Mouse (Mus musculus) embryonic facial prominence, embryonic 15.5 days (tissue): ENCODE results near the gene Wasf2. TPM values are rescaled to one million over a fixed set of nuclear protein-coding genes. Genes with fewer than 3 reads are reported as not detected.

Source experiments
- ATAC-seq: fragments of 200-750 bp; cut with Nextera tagmentation; 2 replicates; pipeline ENCODE4 v1.8.0; 2017; ENCODE audit warnings: low read depth, moderate TSS enrichment; ENCODE audit not compliant: insufficient number of reproducible peaks, low FRiP score, low TSS enrichment
- H3K27ac ChIP-seq: fragments of 300-500 bp; sonication (generic); replicated peaks from 2 replicates; pipeline ENCODE4 v1.5.1; 2015; ENCODE audit warnings: mild to moderate bottlenecking, inconsistent platforms
- H3K27me3 ChIP-seq: fragments of 300-500 bp; sonication (generic); 2 replicates; pipeline ENCODE4 v1.6.1; 2015; ENCODE audit warnings: inconsistent platforms
- H3K36me3 ChIP-seq: fragments of 300-500 bp; sonication (generic); 2 replicates; pipeline ENCODE4 v1.6.1; 2015; ENCODE audit warnings: mild to moderate bottlenecking, inconsistent platforms
- H3K4me1 ChIP-seq: fragments of 300-500 bp; sonication (generic); 2 replicates; pipeline ENCODE4 v1.6.1; 2015; ENCODE audit warnings: inconsistent platforms
- H3K4me2 ChIP-seq: fragments of 300-500 bp; sonication (generic); replicated peaks from 2 replicates; pipeline ENCODE4 v1.6.1; 2015; ENCODE audit warnings: mild to moderate bottlenecking, inconsistent platforms
- H3K4me3 ChIP-seq: fragments of 300-500 bp; sonication (generic); replicated peaks from 2 replicates; pipeline ENCODE4 v1.5.1; 2015; ENCODE audit warnings: mild to moderate bottlenecking, inconsistent platforms
- H3K9ac ChIP-seq: fragments of 300-500 bp; sonication (generic); 2 replicates; pipeline ENCODE4 v1.6.1; 2015; ENCODE audit warnings: inconsistent platforms
- H3K9me3 ChIP-seq: fragments of 300-500 bp; sonication (generic); replicated peaks from 2 replicates; pipeline ENCODE4 v1.6.1; 2016; ENCODE audit warnings: inconsistent platforms
- WGBS: fragments of 180-500 bp; shearing (Covaris S2); methylation state at CpG from one replicate; pipeline ENCODE4 v1.1.7; 2015; 5-methylcytosine and 5-hydroxymethylcytosine counted together
- microRNA-seq: library from miRNA; unstranded; fragments of <30 nt; microRNA quantifications from one replicate; pipeline ENCODE4, GENCODE M21; 2016; ENCODE audit warnings: borderline number of aligned reads
- polyA plus RNA-seq: library from polyadenylated mRNA; unstranded; fragments of >200 nt; fragmentation: Nextera tagmentation; extraction: Ambion mirVana; gene quantifications from 2 replicates; pipeline ENCODE4 v1.2.1, GENCODE M21; 2015

Gene Wasf2
- polyA plus RNA-seq, 1 experiment from 2014 or later: 116 TPM

DNA sequence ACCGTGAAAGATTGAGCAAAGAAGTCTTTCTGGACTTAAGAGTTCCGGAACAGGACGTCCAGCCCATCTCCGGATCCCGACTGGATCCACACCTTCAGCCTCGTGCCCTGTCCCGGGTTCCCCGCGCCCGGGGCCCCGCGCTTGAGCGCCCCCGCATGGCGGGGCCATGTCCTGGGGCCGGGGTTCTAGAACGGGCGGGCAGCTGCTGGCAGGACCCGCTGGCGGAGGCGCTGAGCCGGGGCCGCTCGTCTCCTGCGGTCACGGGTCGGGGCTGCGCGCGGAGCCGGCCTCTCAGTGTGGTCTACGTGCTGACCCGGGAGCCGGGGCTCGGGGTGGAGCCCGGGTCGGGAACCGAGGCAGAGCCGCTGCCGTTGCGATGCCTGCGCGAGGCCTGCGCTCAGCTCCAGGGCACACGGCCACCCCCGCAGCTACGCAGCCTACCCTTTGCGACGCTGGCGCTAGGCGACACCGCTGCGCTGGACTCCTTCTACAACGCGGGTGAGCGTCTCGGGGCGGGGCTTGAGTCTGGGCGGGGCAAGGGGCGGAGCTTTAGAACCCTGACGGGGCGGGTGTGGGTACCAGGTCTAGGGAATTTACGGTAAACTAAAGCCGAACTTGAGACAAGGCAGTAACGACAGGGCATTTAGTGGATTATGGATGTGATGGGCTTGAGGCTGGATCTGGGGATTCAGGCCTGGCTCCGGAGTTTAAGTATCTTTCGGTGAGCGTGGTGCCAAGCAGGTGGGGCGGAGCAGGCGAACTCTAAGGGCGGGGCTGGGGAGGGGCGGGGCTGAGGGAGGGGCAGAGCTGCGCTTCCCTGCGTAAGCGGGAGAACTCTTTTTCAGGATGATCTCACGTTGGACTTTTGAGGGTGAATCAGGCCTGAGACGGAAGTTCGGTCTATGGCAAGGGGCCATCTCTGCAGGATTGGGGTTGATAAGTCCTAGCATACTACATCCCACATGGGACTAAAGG, 110.9 kb downstream of the Wasf2 start:
- Histone ChIP-seq H3K9ac (peak overlapping the region; percentile 65), H3K9me3 (no peaks in the 10 kb centered on the region), H3K27ac (peak overlapping the region; percentile 91), H3K4me2 (peak overlapping the region; percentile 95), H3K4me1 (peaks cover 17% of the 10 kb centered on the region), H3K4me3 (peak overlapping the region; percentile 68), H3K27me3 (peaks cover 30% of the 10 kb centered on the region), H3K36me3 (no peaks in the 10 kb centered on the region)
- peak; percentile 92 for ATAC-seq
- under 1% methylated on average over 70 of the region's 78 CpGs for WGBS

DNA sequence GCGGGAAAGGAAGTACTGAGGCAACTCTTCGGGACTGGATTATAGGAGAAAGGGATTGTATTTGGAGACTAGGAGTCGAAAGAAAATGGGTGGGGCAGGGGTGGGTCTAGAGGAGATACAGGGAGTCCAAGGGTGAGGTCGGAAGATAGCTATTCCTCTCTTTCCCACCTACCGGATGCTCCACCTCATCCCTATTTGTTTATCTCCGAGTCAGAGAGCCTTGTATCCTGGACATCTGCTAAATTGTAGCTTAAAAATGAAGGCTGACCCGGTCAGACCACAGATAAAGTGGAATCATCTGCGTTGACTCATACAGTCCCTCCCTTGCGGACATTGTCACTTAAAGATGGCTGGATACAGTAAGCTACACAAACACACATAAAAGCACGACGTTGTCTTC, 111.6 kb downstream of the Wasf2 start:
- no peak for ATAC-seq
- Histone ChIP-seq H3K36me3 (no peaks in the 10 kb centered on the region), H3K9me3 (no peaks in the 10 kb centered on the region), H3K4me2 (peak overlapping the region; percentile 95), H3K27me3 (peaks cover 36% of the 10 kb centered on the region), H3K9ac (no peak overlapping the region), H3K27ac (no peak overlapping the region), H3K4me1 (peaks cover 17% of the 10 kb centered on the region), H3K4me3 (peak overlapping the region; percentile 68)
- 29% methylated on average over 11 of the region's 11 CpGs for WGBS

- no peak for ATAC-seq
- H3K4me3 ChIP-seq: no peak overlapping the region
- no peak overlapping the region for H3K27ac ChIP-seq
- H3K4me1 ChIP-seq: peaks cover 17% of the 10 kb centered on the region
- no peaks in the 10 kb centered on the region for H3K9me3 ChIP-seq
- no peaks in the 10 kb centered on the region for H3K36me3 ChIP-seq
- 61% methylated on average over 9 of the region's 9 CpGs for WGBS
- no peak overlapping the region for H3K9ac ChIP-seq
- no peak overlapping the region for H3K4me2 ChIP-seq
- H3K27me3 ChIP-seq: peaks cover 44% of the 10 kb centered on the region
These were observed 112.4 kb downstream of the Wasf2 start for GRCm38 (mm10) chr4:133242710-133243109.

DNA sequence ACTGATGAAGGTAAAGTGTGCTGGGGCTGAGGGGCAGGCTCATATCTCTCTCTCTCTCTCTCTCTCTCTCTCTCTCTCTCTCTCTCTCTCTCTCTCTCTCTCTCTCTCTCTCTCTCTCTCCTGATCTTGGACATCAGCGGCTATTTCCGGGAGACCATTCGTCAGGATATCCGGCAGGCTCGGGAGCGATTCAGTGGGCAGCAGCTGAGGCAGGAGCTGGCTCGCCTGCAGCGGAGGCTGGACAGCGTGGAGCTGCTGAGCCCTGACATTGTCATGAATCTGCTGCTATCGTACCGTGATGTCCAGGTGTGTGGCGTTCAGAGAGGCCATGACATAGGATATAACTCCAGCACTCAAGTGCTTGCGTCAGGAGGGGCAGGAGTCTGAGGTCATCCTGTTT, 113.2 kb downstream of the Wasf2 start:
- Histone ChIP-seq H3K4me2 (no peak overlapping the region), H3K36me3 (no peaks in the 10 kb centered on the region), H3K9ac (no peak overlapping the region), H3K9me3 (no peaks in the 10 kb centered on the region), H3K4me1 (peaks cover 17% of the 10 kb centered on the region), H3K4me3 (no peak overlapping the region), H3K27me3 (peaks cover 51% of the 10 kb centered on the region), H3K27ac (no peak overlapping the region)
- ATAC-seq: no peak
- WGBS: 42% methylated on average over 13 of the region's 13 CpGs

DNA sequence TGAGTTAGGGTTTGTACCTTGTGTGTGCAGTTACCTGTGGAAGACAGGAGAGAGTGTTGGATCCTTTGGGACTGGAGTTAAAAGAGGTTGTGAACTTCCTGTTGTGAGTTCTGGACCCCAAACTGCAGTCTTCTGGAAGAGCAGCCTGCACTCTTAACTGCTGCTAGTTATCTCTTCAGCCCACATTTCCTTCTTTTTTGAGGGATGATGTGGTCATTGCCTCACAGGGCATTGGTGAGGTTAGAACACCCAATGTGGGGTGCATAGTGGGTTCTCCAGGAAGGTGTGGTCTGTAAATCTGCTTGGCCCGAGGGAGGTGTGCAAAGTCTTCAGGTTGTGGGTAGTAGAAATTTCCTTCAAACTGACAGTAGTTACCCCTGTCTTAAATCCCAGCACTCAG, 114.0 kb downstream of the Wasf2 start:
- 60% methylated on average over 1 of the region's 1 CpGs for WGBS
- H3K36me3 ChIP-seq: no peaks in the 10 kb centered on the region
- H3K4me2 ChIP-seq: no peak overlapping the region
- peaks cover 55% of the 10 kb centered on the region for H3K27me3 ChIP-seq
- H3K27ac ChIP-seq: no peak overlapping the region
- H3K4me3 ChIP-seq: no peak overlapping the region
- no peaks in the 10 kb centered on the region for H3K9me3 ChIP-seq
- H3K4me1 ChIP-seq: peaks cover 17% of the 10 kb centered on the region
- no peak overlapping the region for H3K9ac ChIP-seq
- no peak for ATAC-seq

DNA sequence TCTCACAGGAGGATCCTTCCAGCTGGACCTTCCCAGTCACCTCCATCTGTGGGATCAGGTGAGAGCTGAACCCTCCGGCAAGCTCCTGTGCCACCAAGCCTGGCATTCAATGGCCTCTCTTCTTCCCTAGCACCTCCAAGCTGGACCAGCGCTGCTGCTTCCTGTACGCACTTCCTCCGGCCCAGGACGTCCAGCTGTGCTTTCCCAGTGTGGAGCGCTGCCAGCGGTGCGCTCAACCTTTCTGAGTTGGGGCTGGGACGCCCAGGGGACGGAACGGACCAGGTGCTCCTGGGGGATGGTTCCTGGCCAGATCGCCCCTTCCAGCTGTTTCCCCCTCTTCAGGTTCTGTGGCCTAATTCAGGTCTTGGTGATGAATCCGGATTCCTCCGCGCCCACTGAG, 116.8 kb downstream of the Wasf2 start:
- H3K9ac ChIP-seq: no peak overlapping the region
- no peaks in the 10 kb centered on the region for H3K9me3 ChIP-seq
- H3K4me1 ChIP-seq: peaks cover 24% of the 10 kb centered on the region
- WGBS: 26% methylated on average over 15 of the region's 15 CpGs
- peaks cover 81% of the 10 kb centered on the region for H3K27me3 ChIP-seq
- no peak for ATAC-seq
- H3K36me3 ChIP-seq: no peaks in the 10 kb centered on the region
- H3K4me2 ChIP-seq: no peak overlapping the region
- H3K27ac ChIP-seq: no peak overlapping the region
- no peak overlapping the region for H3K4me3 ChIP-seq

DNA sequence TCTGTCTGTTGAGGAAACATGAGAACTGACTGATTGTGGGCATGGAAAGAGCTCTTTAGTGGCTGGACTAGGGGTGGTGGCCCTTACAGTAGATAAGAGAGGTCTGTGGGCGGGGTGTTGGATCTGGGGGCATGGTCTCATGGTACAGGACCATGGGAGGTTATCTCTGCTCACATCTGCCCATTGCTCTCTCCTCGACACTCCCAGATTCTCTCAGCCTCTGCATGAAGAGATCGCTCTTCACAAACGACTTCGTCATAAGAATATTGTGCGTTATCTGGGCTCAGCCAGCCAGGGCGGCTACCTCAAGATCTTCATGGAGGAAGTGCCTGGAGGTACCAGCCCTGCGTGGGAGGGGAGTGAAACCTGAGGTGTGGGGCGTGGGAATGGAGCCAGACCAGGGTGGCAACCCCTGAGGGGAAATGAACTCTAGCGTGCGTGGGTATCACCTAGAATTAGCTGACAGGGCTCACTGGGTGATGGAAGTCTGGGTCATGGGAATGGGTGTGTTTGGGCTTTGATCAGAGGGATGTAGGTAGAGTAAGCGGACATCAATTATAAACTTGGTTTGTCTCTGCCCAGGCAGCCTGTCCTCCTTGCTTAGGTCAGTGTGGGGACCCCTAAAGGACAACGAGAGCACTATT, 117.6 kb downstream of the Wasf2 start:
- peaks cover 77% of the 10 kb centered on the region for H3K27me3 ChIP-seq
- H3K4me2 ChIP-seq: no peak overlapping the region
- 61% methylated on average over 13 of the region's 13 CpGs for WGBS
- H3K36me3 ChIP-seq: no peaks in the 10 kb centered on the region
- no peak for ATAC-seq
- H3K9ac ChIP-seq: no peak overlapping the region
- H3K27ac ChIP-seq: no peak overlapping the region
- no peak overlapping the region for H3K4me3 ChIP-seq
- H3K9me3 ChIP-seq: no peaks in the 10 kb centered on the region
- peaks cover 22% of the 10 kb centered on the region for H3K4me1 ChIP-seq

Small RNA genes within 50 kb of the gene (microRNA-seq; reads per million reads assigned to microRNA genes)
- not detected for gene Mir7017

Other genes with a start within 250 kb of the Wasf2 start
- 59.4 and 61.4 TPM in 2 replicates for gene Stx12, start 246.0 kb upstream of the Wasf2 start, polyA plus RNA-seq
- gene Fam76a, start 207.9 kb upstream of the Wasf2 start, polyA plus RNA-seq: 47.3 and 47.9 TPM in 2 replicates
- gene Fgr, start 156.4 kb upstream of the Wasf2 start, polyA plus RNA-seq: 0.55 and 0.65 TPM in 2 replicates
- gene Ahdc1, start 119.2 kb upstream of the Wasf2 start, polyA plus RNA-seq: 13.2 and 13.9 TPM in 2 replicates
- gene Cd164l2, start 81.6 kb downstream of the Wasf2 start, polyA plus RNA-seq: 8.8 and 9.3 TPM in 2 replicates
- 0.07 and 0.24 TPM in 2 replicates for gene Gpr3, start 82.0 kb downstream of the Wasf2 start, polyA plus RNA-seq
- 17.4 and 20.6 TPM in 2 replicates for gene Map3k6, start 110.3 kb downstream of the Wasf2 start, polyA plus RNA-seq
- 39.7 and 40.2 TPM in 2 replicates for gene Sytl1, start 132.6 kb downstream of the Wasf2 start, polyA plus RNA-seq
- 79.1 and 87.8 TPM in 2 replicates for gene Tmem222, start 147.3 kb downstream of the Wasf2 start, polyA plus RNA-seq
- gene Wdtc1, start 223.0 kb downstream of the Wasf2 start, polyA plus RNA-seq: 17.0 and 17.2 TPM in 2 replicates
- gene Slc9a1, start 239.2 kb downstream of the Wasf2 start, polyA plus RNA-seq: 11.0 and 11.2 TPM in 2 replicates